Mouse (Mus musculus): ENCODE measurements around the gene Prune1. TPM values are rescaled to one million over a fixed set of nuclear protein-coding genes. Genes with fewer than 3 reads are reported as not detected.

Gene Prune1
- total and polyA plus RNA-seq, 3 experiments: 8.4 to 9.1 (median 8.5) TPM

- in situ Hi-C loops (cut with MboI; ENCODE audit: low pct_ligation_motif_present, low pct_unique_long_range_greater_than_20kb, low sequenced_read_pairs) (no loop called here), dilution Hi-C loops (cut with MboI; ENCODE audit: extremely low pct_ligation_motif_present, extremely low pct_unique_long_range_greater_than_20kb, low sequenced_read_pairs) (no loop called here)
- H3K4me2 ChIP-seq (ENCODE audit: insufficient read depth, low read depth, poor library complexity, severe bottlenecking): peak overlapping the region; percentile 79
- peak overlapping the region; percentile 95 for H3K9ac ChIP-seq (ENCODE audit: insufficient read depth, low read depth)
- peak; percentile 48 for DNase-seq (ENCODE audit: extremely low read depth)
- peak overlapping the region; percentile 80 for H3K27ac ChIP-seq (ENCODE audit: insufficient read depth, low read depth)
- H3K4me1 ChIP-seq (ENCODE audit: control insufficient read depth in 1 of 2, insufficient read depth in 2 of 2): peaks cover 18 to 48% of the 10 kb centered on the region in 2 experiments
- H3K36me3 ChIP-seq (replicated peaks in 1 of 2; ENCODE audit: control insufficient read depth in 1 of 2, insufficient read depth in 1 of 2, low read length in 1 of 2): peaks cover 23 to 42% of the 10 kb centered on the region in 2 experiments
- peaks cover 3% of the 10 kb centered on the region for H3K9me3 ChIP-seq (replicated peaks; ENCODE audit: low read length)
- H3K27me3 ChIP-seq (replicated peaks): no peaks in the 10 kb centered on the region
- TF ChIP-seq UBTF (IDR thresholded peaks at IDR 0.05; ENCODE audit: low read depth, low read length) (0 out of 2 replicates have a peak, but pooled peaks have one; percentile 25), JUND (conservative IDR thresholded peaks at IDR 0.05; ENCODE audit: low read depth, low read length) (no peak), ZNF384 (IDR thresholded peaks at IDR 0.05; ENCODE audit: low read depth, low read length) (no peak), MYC (IDR thresholded peaks at IDR 0.05; ENCODE audit: low read depth, low read length) (no peak), RCOR1 (conservative IDR thresholded peaks at IDR 0.05; ENCODE audit: low read depth, low read length) (no peak), IRF4 (IDR thresholded peaks at IDR 0.05; ENCODE audit: low read depth, low read length) (peak; percentile 57; the same call in 1 of the 2 replicates), TBP (conservative IDR thresholded peaks at IDR 0.05; ENCODE audit: low read depth, low read length) (no peak), PAX5 (IDR thresholded peaks at IDR 0.05; ENCODE audit: low read length) (no peak), NRF1 (IDR thresholded peaks at IDR 0.05; ENCODE audit: low read depth, low read length) (no peak), CHD2 (IDR thresholded peaks at IDR 0.05; ENCODE audit: low read length) (0 out of 2 replicates have a peak, but pooled peaks have one; percentile 13), CTCF (conservative IDR thresholded peaks at IDR 0.05 in 1 of 2, IDR thresholded peaks at IDR 0.05 in 1 of 2; ENCODE audit: low read depth in 2 of 2, low read length in 2 of 2) (no peak), ELF1 (IDR thresholded peaks at IDR 0.05; ENCODE audit: low read depth, low read length) (no peak), MAZ (IDR thresholded peaks at IDR 0.05; ENCODE audit: low read depth, low read length) (no peak), JUN (IDR thresholded peaks at IDR 0.05; ENCODE audit: insufficient read depth, low read depth, low read length) (no peak), E2F4 (IDR thresholded peaks at IDR 0.05; ENCODE audit: insufficient replicate concordance, low read depth, low read length) (no peak), POLR2AphosphoS2 (IDR thresholded peaks at IDR 0.05; ENCODE audit: low read depth, low read length) (no peak), CHD1 (IDR thresholded peaks at IDR 0.05; ENCODE audit: low read depth, low read length) (peak; percentile 12; the same call in 1 of the 2 replicates), MEF2A (IDR thresholded peaks at IDR 0.05; ENCODE audit: borderline replicate concordance, low read depth, low read length) (no peak), BHLHE40 (IDR thresholded peaks at IDR 0.05; ENCODE audit: low read depth, low read length) (no peak), ZKSCAN1 (IDR thresholded peaks at IDR 0.05; ENCODE audit: borderline replicate concordance, low read depth, low read length) (no peak), SMC3 (IDR thresholded peaks at IDR 0.05; ENCODE audit: low read depth, low read length) (no peak), MXI1 (IDR thresholded peaks at IDR 0.05; ENCODE audit: low read depth, low read length) (no peak), HCFC1 (IDR thresholded peaks at IDR 0.05; ENCODE audit: low read depth, low read length) (no peak)
- H3K79me2 ChIP-seq (replicated peaks; ENCODE audit: control insufficient read depth, extremely low read depth, insufficient read depth, poor library complexity, severe bottlenecking): peaks cover 74% of the 10 kb centered on the region
- H3K4me3 ChIP-seq (replicated peaks in 1 of 3; ENCODE audit: low read depth in 2 of 3, low read length in 2 of 3, poor library complexity in 1 of 3): peak overlapping the region; percentile 76 to 97 (median 96)
These were observed 52.7 kb downstream of the Prune1 start for GRCm38 (mm10) chr3:95228894-95229780.
